Mouse (Mus musculus) forebrain, postnatal 0 days (tissue): ENCODE results near the gene Xrcc3. TPM values are rescaled to one million over a fixed set of nuclear protein-coding genes. Genes with fewer than 3 reads are reported as not detected.

Experiments
- ATAC-seq: fragments of 200-750 bp; cut with Nextera tagmentation; 2 replicates; pipeline ENCODE4 v1.8.0; 2017; ENCODE audit warnings: mild to moderate bottlenecking, moderate library complexity
- DNase-seq: peaks from one replicate; pipeline ENCODE4 v3.0.0-alpha.2; 2015
- H3K27ac ChIP-seq: fragments of 300-500 bp; sonication (generic); 2 replicates; pipeline ENCODE4 v1.5.1; 2014; ENCODE audit warnings: low read depth, mild to moderate bottlenecking, antibody characterized with exemption, low read length, moderate library complexity, mixed read lengths
- H3K27me3 ChIP-seq: fragments of 300-500 bp; sonication (generic); 2 replicates; pipeline ENCODE4 v1.6.1; 2014; ENCODE audit warnings: mild to moderate bottlenecking, low read length, mixed read lengths; ENCODE audit not compliant: insufficient read depth
- H3K36me3 ChIP-seq: fragments of 300-500 bp; sonication (generic); 2 replicates; pipeline ENCODE4 v1.6.1; 2014; ENCODE audit warnings: mild to moderate bottlenecking, moderate library complexity; ENCODE audit not compliant: insufficient read depth
- H3K4me1 ChIP-seq: fragments of 300-500 bp; sonication (generic); 2 replicates; pipeline ENCODE4 v1.6.1; 2014; ENCODE audit warnings: antibody characterized with exemption; ENCODE audit not compliant: insufficient read depth
- H3K4me2 ChIP-seq: fragments of 300-500 bp; sonication (generic); 2 replicates; pipeline ENCODE4 v1.6.1; 2014; ENCODE audit warnings: low read depth, mild to moderate bottlenecking, moderate library complexity
- H3K4me3 ChIP-seq: fragments of 300-500 bp; sonication (generic); 2 replicates; pipeline ENCODE4 v1.5.1; 2014; ENCODE audit warnings: low read depth, low read length, mixed read lengths
- H3K9ac ChIP-seq: fragments of 300-500 bp; sonication (generic); 2 replicates; pipeline ENCODE4 v1.6.1; 2014; ENCODE audit warnings: mild to moderate bottlenecking
- H3K9me3 ChIP-seq: fragments of 300-500 bp; sonication (generic); 2 replicates; pipeline ENCODE4 v1.6.1; 2016; ENCODE audit warnings: low read length
- CTCF ChIP-seq: sonication (generic); IDR thresholded peaks from 2 replicates; pipeline ENCODE4 v1.5.1; 2016; ENCODE audit warnings: antibody characterized with exemption, control low read depth, low read depth
- WGBS: fragments of 180-500 bp; shearing (Covaris S2); extraction: QIAGEN DNeasy Blood & Tissue Kit; methylation state at CpG from one replicate; pipeline ENCODE4 v1.1.7; 2014; 5-methylcytosine and 5-hydroxymethylcytosine counted together
- polyA plus RNA-seq: library from polyadenylated mRNA; unstranded; fragments of >200 nt; fragmentation: Nextera tagmentation; extraction: Ambion mirVana; gene quantifications from 2 replicates; pipeline ENCODE4 v1.2.1, GENCODE M21; 2015
- total RNA-seq: library from RNA; depleted of rRNA; stranded (reverse); fragments of >200 nt; gene quantifications from 2 replicates; pipeline ENCODE4 v1.2.3, GENCODE M21; 2014

The Xrcc3 gene
- total and polyA plus RNA-seq, 2 experiments from 2014 or later = 2.5 to 3.5 TPM

GRCm38 (mm10) chr12:111829954-111830353 lies 16.3 kb upstream of the Xrcc3 start:
- H3K9me3 ChIP-seq = no peaks in the 10 kb centered on the region
- H3K36me3 ChIP-seq = peaks cover 97% of the 10 kb centered on the region
- H3K4me1 ChIP-seq = no peaks in the 10 kb centered on the region
- H3K4me3 ChIP-seq = no peak overlapping the region
- peak; percentile 28; the same call in 1 of the 2 replicates for ATAC-seq
- H3K9ac ChIP-seq = no peak overlapping the region
- TF ChIP-seq CTCF = no peak
- no peaks in the 10 kb centered on the region for H3K27me3 ChIP-seq
- no peak for DNase-seq
- H3K4me2 ChIP-seq = no peak overlapping the region
- no peak overlapping the region for H3K27ac ChIP-seq
- 68% methylated on average over 9 of the region's 9 CpGs for WGBS

GRCm38 (mm10) chr12:111829447-111829846 lies 15.8 kb upstream of the Xrcc3 start:
- Histone ChIP-seq H3K27ac (no peak overlapping the region), H3K36me3 (peaks cover 98% of the 10 kb centered on the region), H3K27me3 (no peaks in the 10 kb centered on the region), H3K4me3 (no peak overlapping the region), H3K4me1 (no peaks in the 10 kb centered on the region), H3K9me3 (no peaks in the 10 kb centered on the region), H3K4me2 (no peak overlapping the region), H3K9ac (no peak overlapping the region; the same call in 1 of the 2 replicates)
- WGBS = 62% methylated on average over 5 of the region's 5 CpGs
- no peak for TF ChIP-seq CTCF
- DNase-seq (peak; percentile 35), ATAC-seq (0 out of 2 replicates have a peak, but pooled peaks have one; percentile 50)

- Histone ChIP-seq H3K9me3 (no peaks in the 10 kb centered on the region), H3K27me3 (no peaks in the 10 kb centered on the region), H3K4me1 (no peaks in the 10 kb centered on the region), H3K27ac (no peak overlapping the region), H3K4me2 (no peak overlapping the region), H3K36me3 (peaks cover 83% of the 10 kb centered on the region), H3K4me3 (no peak overlapping the region), H3K9ac (no peak overlapping the region)
- DNase-seq (no peak), ATAC-seq (no peak)
- 93% methylated on average over 12 of the region's 12 CpGs for WGBS
- no peak for TF ChIP-seq CTCF
Observed at GRCm38 (mm10) chr12:111827556-111827955, 13.9 kb upstream of the Xrcc3 start.

GRCm38 (mm10) chr12:111821931-111822330 lies 8.3 kb upstream of the Xrcc3 start:
- Histone ChIP-seq H3K4me3 (no peak overlapping the region), H3K4me1 (no peaks in the 10 kb centered on the region), H3K9ac (no peak overlapping the region), H3K36me3 (peaks cover 28% of the 10 kb centered on the region), H3K4me2 (no peak overlapping the region), H3K27me3 (no peaks in the 10 kb centered on the region), H3K27ac (no peak overlapping the region), H3K9me3 (no peaks in the 10 kb centered on the region)
- 75% methylated on average over 4 of the region's 4 CpGs for WGBS
- ATAC-seq = no peak
- no peak for TF ChIP-seq CTCF
- no peak for DNase-seq

- WGBS = 92% methylated on average over 7 of the region's 7 CpGs
- no peaks in the 10 kb centered on the region for H3K4me1 ChIP-seq
- no peak for TF ChIP-seq CTCF
- DNase-seq (no peak), ATAC-seq (no peak)
- H3K36me3 ChIP-seq = peaks cover 16% of the 10 kb centered on the region
- H3K4me3 ChIP-seq = no peak overlapping the region
- no peak overlapping the region for H3K4me2 ChIP-seq
- no peaks in the 10 kb centered on the region for H3K27me3 ChIP-seq
- H3K9me3 ChIP-seq = no peaks in the 10 kb centered on the region
- no peak overlapping the region for H3K9ac ChIP-seq
- H3K27ac ChIP-seq = no peak overlapping the region
Observed at GRCm38 (mm10) chr12:111820708-111821107, 7.0 kb upstream of the Xrcc3 start.

GRCm38 (mm10) chr12:111819936-111820335 lies 6.3 kb upstream of the Xrcc3 start:
- 74% methylated on average over 8 of the region's 8 CpGs for WGBS
- Histone ChIP-seq H3K4me2 (no peak overlapping the region), H3K4me1 (no peaks in the 10 kb centered on the region), H3K4me3 (no peak overlapping the region), H3K9ac (no peak overlapping the region), H3K27ac (no peak overlapping the region), H3K36me3 (peaks cover 8% of the 10 kb centered on the region), H3K27me3 (no peaks in the 10 kb centered on the region), H3K9me3 (no peaks in the 10 kb centered on the region)
- ATAC-seq = no peak
- no peak for DNase-seq
- TF ChIP-seq CTCF = no peak

GRCm38 (mm10) chr12:111817991-111818390 lies 4.3 kb upstream of the Xrcc3 start:
- H3K9me3 ChIP-seq = no peaks in the 10 kb centered on the region
- no peak for ATAC-seq

GRCm38 (mm10) chr12:111816967-111817366 lies 3.3 kb upstream of the Xrcc3 start:
- Histone ChIP-seq H3K36me3 (no peaks in the 10 kb centered on the region), H3K27me3 (no peaks in the 10 kb centered on the region), H3K9ac (no peak overlapping the region), H3K4me3 (no peak overlapping the region), H3K4me1 (peaks cover 6% of the 10 kb centered on the region), H3K4me2 (no peak overlapping the region), H3K27ac (no peak overlapping the region), H3K9me3 (no peaks in the 10 kb centered on the region)
- WGBS = 84% methylated on average over 9 of the region's 9 CpGs
- TF ChIP-seq CTCF = peak; percentile 10; the same call in 1 of the 2 replicates
- DNase-seq = no peak
- no peak for ATAC-seq

More at GRCm38 (mm10) chr12:111817991-111818390, 4.3 kb upstream of the Xrcc3 start:
- TF ChIP-seq CTCF = no peak
- Histone ChIP-seq H3K4me1 (peaks cover 5% of the 10 kb centered on the region), H3K36me3 (no peaks in the 10 kb centered on the region), H3K27me3 (no peaks in the 10 kb centered on the region), H3K9ac (no peak overlapping the region), H3K4me3 (no peak overlapping the region), H3K27ac (no peak overlapping the region), H3K4me2 (no peak overlapping the region)
- WGBS = 91% methylated on average over 8 of the region's 8 CpGs
- DNase-seq = no peak
